Mouse (Mus musculus): Measurements from ENCODE around the gene Chrna5.

The Chrna5 gene

DNA sequence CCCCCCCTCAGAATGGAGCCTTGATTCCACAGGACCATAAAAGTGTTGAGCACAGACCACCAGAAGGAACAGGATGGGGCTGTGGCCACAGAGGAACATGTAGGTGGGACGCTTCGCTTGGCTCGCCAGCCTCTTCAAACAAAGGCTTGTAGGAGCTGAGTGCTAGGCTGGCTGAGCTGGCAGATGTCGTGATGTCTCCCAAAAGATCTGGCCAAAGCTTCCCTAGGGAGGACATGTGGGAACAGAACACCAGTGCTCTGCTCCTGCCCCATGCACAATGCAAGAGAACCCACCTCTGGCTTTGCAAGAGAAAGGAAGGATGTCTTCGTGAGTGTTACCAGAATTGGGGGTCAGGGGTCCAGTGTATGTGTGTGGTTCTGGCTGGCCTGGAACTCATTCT lies 42.6 kb downstream of the Chrna5 start:
- DNase-seq (ENCODE audit: low spot score in 2 of 2): no peak

DNA sequence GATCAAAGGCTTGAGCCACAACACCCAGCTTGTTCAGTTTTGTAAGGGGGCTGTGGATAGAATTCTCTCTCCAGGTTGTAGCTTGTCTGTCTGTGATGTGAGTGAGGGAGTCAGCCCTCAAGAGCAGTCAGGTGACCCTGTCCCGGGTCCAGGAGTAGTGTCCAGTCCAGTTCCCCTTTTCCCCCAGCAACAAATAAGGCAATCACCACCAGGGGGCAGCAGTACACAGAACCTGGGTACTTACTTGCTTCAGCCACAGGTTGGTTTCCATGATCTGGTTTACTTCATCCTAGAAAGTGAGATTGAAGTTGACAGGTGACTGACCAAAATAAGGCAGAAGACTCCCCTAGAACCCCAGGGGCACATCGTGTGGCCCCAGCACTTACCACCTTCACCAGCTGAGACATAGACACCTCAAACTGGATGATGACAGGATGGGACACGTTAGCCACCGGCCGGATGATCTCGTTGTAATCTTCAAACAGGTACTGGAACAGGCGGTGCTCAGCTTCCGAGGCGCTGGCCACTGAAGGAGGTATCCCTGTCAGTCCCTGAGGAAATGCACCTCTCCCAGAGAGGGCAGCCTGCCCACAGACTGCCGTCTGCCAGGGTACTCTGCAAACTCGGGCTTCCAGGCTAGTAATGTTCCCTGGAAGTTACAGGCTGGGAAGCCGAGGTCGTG lies 43.4 kb downstream of the Chrna5 start:
- DNase-seq (ENCODE audit: low spot score in 2 of 2): peak; percentile 33 to 59

DNA sequence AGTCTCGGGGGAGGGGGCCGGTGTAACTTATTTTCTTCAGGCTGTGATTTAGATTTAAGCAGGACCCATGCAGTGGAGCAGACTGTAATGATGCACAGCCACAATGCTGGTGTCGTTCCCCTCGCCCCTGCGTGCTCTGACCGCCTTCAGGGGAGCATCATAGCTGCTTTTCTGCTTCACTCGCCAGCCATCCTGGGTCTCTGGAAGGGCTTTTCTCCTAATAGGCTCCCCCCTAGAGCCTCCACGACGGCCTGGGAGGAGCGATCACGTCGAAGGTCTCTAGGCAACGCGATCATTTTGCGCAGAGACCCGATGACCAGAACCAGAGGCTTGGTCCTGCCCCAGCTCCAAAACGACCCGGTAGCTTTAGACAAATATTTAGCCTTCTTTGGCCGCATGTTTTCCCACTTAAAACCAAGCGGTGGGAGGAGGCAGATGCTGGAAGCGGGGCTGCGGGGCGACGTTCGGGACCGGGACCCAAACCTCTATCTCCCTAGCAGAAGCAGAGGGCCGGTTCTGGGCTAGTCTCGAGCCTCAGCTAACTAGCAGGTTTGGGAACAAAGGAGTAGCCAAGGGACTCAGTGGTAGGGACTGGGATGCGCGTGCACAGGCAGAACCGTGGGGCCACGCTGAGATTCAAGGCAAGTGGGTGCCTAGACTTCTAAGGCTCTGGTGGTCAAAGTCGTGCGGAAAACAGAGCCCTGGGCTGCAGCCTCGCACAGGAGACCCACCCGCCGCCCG lies 45.0 kb downstream of the Chrna5 start:
- no peak for DNase-seq (ENCODE audit: low spot score in 2 of 2)

DNA sequence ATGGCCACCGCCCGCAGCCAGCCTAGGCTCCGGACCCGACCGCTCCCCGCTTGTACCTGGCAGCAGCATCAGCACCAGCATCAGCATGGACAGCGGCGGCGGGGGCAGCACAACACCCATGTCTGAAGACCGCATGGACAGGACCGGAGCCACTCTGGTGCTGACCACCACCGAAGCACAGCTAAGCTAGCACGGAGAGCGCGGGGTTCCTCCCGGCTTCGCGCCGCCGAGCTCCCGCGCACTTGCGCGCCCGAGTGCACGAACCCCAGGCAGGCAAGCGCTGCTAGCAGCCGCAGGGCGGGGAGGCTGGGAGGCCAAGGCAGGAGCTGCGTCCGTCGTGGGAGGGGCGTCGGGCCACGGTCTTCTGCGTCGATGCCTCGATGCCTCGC lies 45.6 kb downstream of the Chrna5 start, which contains the start of gene Chrna3:
Gene Chrna3 (minus strand): TSS at position 288 of the 389 bp plus-strand sequence.
- DNase-seq (ENCODE audit: low spot score in 2 of 2): no peak

DNA sequence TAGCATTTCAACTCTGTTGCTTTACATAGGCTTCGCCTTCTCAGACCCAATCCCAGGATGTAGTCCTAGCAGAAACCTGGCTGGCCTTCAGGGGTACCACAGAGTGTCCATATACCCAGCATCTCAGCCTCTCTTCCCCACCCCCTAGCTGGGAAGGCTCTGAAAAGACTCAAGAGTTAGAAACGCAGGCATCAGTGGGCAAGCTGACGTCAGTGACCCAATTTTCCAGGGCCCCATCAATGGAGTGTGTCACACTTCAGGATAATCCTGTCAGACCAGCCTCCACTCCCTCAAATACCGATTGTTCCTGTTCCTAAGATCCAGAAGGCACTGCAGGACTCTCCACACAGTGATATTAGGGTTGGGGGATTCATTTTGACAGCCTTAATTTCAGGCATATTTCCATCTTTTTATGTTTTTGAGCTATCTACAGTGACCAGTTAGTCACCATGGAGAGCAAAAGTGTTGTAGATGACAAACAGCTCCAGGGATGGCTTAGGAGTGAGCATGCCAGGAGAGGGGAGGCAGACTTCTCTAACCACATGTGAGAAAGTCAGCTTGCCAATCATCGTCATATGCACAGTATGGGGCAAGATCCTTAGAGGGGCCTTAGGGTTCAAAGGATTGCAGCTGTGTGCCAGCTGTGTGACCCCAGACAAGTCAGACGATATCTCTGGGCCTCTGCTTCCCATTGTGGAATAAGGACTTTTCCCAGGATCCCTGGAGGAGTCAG lies 50.9 kb downstream of the Chrna5 start:
- no peak for DNase-seq (ENCODE audit: low spot score in 2 of 2)

DNA sequence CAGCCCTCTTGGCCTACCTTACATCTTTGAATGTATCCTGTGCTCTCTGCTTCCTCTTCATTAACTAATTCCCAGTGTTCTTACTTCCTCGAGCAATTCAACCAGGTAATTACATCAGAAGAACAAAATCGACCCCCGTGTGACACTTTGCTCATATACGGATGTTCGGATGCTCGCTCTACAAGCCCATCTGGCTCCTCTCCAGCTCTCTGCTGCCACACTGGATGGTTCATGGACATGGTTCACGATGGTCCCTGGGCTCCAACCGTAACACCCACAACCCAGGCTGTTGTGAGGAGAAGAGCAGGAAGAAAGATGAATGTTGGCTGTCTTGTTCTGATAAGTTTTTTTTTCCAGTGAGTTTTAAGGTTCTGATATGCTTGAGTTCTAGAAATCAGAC lies 58.3 kb downstream of the Chrna5 start:
- DNase-seq (ENCODE audit: low spot score in 2 of 2): no peak

DNA sequence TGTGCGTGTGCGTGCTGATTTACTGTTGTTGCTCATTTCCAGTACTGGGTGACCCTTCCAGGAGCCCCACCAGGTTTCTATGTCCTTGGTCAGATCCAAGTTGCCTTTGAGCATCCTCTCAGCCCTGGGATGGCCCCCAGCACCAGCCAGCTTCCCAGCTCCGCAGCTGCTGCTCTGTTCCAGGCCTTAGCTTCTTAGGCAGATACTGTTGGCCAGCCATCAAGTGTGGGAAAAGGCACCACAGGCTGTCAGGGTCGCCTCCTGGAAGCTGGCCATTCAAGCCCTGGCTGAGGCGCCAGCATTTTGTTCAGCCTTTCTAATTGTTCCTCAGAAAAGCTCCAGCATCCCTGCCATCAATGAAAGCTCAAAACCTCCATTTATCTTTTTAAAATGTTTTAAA lies 59.3 kb downstream of the Chrna5 start:
- no peak for DNase-seq (ENCODE audit: low spot score in 2 of 2)

DNA sequence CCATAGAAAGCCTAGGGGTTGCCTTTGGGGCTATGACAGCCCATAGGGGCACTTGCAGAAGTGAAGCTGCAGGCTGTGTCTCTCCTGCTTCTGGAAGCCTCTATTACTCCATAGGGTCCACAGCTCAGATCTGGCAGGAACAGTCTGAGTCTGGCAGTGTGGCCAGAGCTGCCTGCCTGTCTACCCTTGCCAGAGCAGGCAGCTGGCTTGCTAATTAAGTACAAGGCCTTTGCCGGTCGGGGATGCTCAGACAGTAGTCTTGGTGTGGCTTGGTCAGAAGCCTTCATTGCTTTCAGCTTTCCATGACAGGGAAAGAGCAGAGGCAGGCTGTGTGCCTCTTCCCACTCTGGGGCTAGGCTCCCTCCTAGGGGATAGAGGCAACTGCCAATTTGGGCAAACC lies 60.7 kb downstream of the Chrna5 start:
- DNase-seq (ENCODE audit: low spot score in 2 of 2): no peak

DNA sequence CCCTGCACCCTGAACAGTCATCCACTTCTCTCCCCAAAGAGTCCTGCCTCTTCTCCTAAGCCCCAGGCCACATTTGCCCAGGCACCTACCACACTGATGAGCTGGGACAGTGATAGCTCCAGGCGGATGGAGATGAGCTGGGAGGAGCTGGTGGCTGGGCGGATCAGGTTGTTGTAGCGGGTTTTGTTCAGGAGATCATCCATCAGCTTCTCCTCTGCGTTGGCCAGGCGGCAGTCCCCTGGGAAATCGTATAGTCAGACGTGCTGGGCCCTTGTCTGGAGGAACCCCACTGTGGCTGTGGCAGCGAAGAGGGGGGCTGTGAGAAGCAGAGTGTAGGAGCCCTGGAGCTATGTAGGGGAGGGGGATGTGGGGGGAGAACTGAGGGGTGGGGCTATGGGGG lies 63.0 kb downstream of the Chrna5 start:
- DNase-seq (ENCODE audit: low spot score in 2 of 2): no peak

DNA sequence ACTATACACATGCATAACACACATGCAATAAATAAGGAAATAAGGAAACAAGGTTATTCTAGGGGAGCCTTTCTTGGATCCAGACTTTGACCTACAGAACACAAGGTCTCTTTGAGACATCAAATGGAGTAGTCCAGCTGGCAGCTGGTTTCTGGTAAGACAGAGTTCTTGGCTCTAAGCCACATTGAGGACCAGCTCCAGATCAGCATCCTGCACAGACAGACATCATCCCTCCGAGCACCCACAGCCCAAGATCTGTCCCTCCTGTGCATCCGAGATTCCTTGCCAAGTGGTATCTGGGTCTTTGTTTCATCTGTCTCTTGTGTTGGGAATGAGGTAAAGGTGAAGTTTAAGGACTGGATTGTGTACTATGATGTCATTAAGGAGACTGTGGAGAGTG lies 64.3 kb downstream of the Chrna5 start:
- DNase-seq (ENCODE audit: low spot score in 2 of 2): no peak

DNA sequence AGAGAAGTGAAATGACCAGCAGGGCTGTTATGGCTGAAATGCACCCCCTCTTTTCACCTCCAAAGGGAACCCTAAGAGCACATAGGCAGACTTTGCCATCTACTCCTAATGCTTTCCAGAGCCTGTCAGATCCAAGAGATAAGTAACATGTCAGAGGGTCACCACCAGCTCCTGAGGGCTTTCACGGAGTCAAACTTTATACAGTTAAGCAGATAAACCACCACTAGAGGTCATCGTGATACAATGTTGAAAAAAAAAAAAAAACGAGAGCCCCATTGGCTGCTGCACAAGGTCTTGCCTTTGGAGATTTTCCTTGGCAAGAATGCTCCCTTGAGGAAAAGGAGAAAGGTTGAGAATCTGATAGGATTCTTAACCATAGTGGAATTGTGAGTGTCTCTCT lies 66.1 kb downstream of the Chrna5 start:
- no peak for DNase-seq (ENCODE audit: low spot score in 2 of 2)

DNA sequence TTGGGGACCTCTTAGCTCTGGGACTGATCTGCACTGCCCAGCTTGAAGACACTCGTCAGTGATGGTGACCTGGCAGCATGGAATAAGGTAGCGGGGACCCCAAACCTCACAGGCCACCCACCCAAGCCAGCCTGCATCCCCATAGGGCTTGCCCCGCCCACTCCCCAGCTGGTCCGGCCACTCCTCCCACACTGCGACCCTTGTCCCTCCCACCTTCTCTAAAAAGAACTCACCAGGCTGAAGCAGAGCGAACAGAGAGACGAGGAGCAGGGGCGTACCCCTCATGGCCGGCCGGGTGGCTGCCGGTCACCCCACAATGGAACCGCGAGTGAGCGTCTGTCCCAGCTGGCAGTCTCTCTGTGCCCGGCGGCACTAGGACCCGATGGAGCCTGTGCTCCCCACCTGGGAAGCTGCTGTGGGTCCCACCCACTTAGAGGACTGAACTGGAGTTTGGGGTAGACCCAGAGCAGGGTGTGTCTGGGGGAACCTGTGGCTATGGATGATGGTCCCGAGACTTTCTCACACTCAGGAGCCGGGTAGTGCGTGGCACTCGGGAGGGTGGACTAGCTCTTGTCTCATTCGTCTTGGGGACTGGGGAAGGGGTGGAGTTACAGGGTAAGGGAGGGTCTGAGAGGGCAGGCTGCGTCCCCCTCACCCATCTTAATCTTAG lies 67.7 kb downstream of the Chrna5 start, which contains the start of gene Chrnb4:
Gene Chrnb4 (minus strand): TSS at position 569 of the 670 bp plus-strand sequence.
- no peak for DNase-seq (ENCODE audit: low spot score in 2 of 2)

DNA sequence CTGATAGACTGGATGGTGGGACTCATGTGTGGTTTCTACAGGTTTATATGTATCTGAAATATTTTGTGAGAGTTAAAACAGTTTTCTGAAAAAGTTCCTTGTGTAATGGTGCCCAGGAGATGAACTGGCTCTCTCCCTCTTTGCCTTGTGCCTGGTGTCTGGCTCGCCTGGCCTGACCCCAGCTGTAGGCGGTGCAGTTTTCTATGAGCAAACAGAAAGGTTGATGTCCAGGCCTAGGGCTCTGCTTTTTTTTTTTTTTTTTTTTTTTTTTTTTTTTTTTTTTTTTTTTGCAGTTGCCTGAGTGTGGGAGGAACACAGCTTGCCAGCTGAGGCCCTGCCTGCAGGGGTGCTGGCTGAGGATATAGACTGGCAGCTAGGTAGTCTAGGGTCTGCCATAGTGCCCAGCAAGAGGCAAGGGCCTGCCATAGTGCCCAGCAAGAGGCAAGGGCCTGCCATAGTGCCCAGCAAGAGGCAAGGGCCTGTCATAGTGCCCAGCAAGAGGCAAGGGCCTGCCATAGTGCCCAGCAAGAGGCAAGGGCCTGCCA lies 74.8 kb downstream of the Chrna5 start:
- no peak for DNase-seq (ENCODE audit: low spot score in 2 of 2)
